Mouse (Mus musculus) liver, embryonic 14.5 days (tissue): ENCODE results near the gene Ephb4. TPM values are rescaled to one million over a fixed set of nuclear protein-coding genes. Genes with fewer than 3 reads are reported as not detected.

Source experiments
- ATAC-seq: fragments of 200-750 bp; cut with Nextera tagmentation; 2 replicates; pipeline ENCODE4 v1.8.0; 2017; ENCODE audit warnings: moderate number of reproducible peaks, mild to moderate bottlenecking, moderate library complexity; ENCODE audit not compliant: insufficient read depth
- DNase-seq, 3 experiments: peaks; one replicate each; pipeline ENCODE4 v3.0.0-alpha.2; 2012 to 2013; ENCODE audit warnings: low read depth in 3 of 3, low spot score in 3 of 3
- H3K27ac ChIP-seq: fragments of 300-500 bp; sonication (generic); 2 replicates; pipeline ENCODE4 v1.5.1; 2014; ENCODE audit warnings: moderate library complexity, mild to moderate bottlenecking, control low read depth, inconsistent platforms
- H3K27me3 ChIP-seq: fragments of 300-500 bp; sonication (generic); 2 replicates; pipeline ENCODE4 v1.6.1; 2014; ENCODE audit warnings: mild to moderate bottlenecking, low read length, moderate library complexity; ENCODE audit not compliant: control insufficient read depth, insufficient read depth
- H3K36me3 ChIP-seq: fragments of 300-500 bp; sonication (generic); replicated peaks from 2 replicates; pipeline ENCODE4 v1.6.1; 2014; ENCODE audit warnings: low read depth; ENCODE audit not compliant: control insufficient read depth, insufficient read depth
- H3K4me1 ChIP-seq, 2 experiments: fragments of 200-500 bp in 1 of 2; fragments of 300-500 bp in 1 of 2; sonication (generic) in 1 of 2; replicated peaks; 2 replicates each; pipeline ENCODE4 v1.6.1; 2012 to 2014; ENCODE audit warnings: antibody characterized with exemption in 1 of 2, inconsistent platforms in 1 of 2, low read length in 1 of 2; ENCODE audit not compliant: control insufficient read depth in 2 of 2, insufficient read depth in 2 of 2
- H3K4me2 ChIP-seq: fragments of 300-500 bp; sonication (generic); 2 replicates; pipeline ENCODE4 v1.6.1; 2014; ENCODE audit warnings: low read depth, mild to moderate bottlenecking, control low read depth, moderate library complexity
- H3K4me3 ChIP-seq, 2 experiments: fragments of 200-500 bp in 1 of 2; fragments of 300-500 bp in 1 of 2; sonication (generic) in 1 of 2; 2 replicates each; pipeline ENCODE4 v1.5.1; 2012 to 2014; ENCODE audit warnings: low read depth in 2 of 2, low read length in 2 of 2, mild to moderate bottlenecking in 2 of 2, control low read depth in 1 of 2, inconsistent platforms in 1 of 2, moderate library complexity in 1 of 2; ENCODE audit not compliant: insufficient read depth in 1 of 2
- H3K9ac ChIP-seq: fragments of 300-500 bp; sonication (generic); replicated peaks from 2 replicates; pipeline ENCODE4 v1.6.1; 2014; ENCODE audit warnings: mild to moderate bottlenecking, control low read depth, moderate library complexity
- H3K9me3 ChIP-seq: fragments of 300-500 bp; sonication (generic); 2 replicates; pipeline ENCODE4 v1.6.1; 2016; ENCODE audit warnings: low read length, mixed read lengths; ENCODE audit not compliant: control insufficient read depth
- CTCF ChIP-seq: IDR thresholded peaks from 2 replicates; pipeline ENCODE4 v1.5.1; 2016; ENCODE audit warnings: antibody characterized with exemption, low read depth, control low read depth
- EP300 ChIP-seq: IDR thresholded peaks from 2 replicates; pipeline ENCODE4 v1.6.1; 2016; ENCODE audit warnings: antibody characterized with exemption, low read depth
- WGBS: fragments of 180-500 bp; shearing (Covaris S2); extraction: QIAGEN DNeasy Blood & Tissue Kit; methylation state at CpG from one replicate; pipeline ENCODE4 v1.1.7; 2014; ENCODE audit not compliant: insufficient replicate concordance; 5-methylcytosine and 5-hydroxymethylcytosine counted together
- polyA plus RNA-seq, 2 experiments: library from polyadenylated mRNA; depleted of rRNA in 1 of 2; stranded (reverse) in 1 of 2; unstranded in 1 of 2; fragments of >200 nt; fragmentation: Nextera tagmentation in 1 of 2; extraction: Ambion mirVana in 1 of 2; gene quantifications; 2 replicates each; pipeline versions ENCODE4 v1.2.1 to v1.2.3; 2012 to 2014

Gene Ephb4
- polyA plus RNA-seq, 2 experiments: 5.7 to 7.8 TPM

DNA sequence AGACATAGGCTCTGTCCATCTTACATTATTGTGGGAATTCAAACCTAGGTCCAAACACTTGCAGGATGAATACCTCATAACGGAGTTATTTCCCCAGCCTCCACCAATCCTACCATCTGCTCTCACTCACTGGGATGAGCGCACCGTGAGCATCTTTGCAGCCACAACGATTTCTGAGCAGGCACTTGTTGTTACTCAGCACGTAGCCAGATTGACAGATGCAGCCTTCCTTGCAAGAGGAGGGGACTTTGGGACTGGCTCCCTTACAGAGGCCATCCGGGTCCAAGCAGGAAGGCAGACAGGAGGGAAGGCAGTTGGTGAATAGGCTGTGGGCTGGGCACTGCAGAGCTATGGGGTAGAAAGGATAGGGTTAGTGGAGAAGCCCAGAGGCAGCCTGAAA lies 59.5 kb downstream of the Ephb4 start:
- Histone ChIP-seq H3K4me2 (no peak overlapping the region), H3K9me3 (no peaks in the 10 kb centered on the region), H3K4me1 (peaks cover 0 to 9% of the 10 kb centered on the region in 2 experiments; a peak in 2 of 4 replicates), H3K4me3 (no peak overlapping the region), H3K36me3 (no peaks in the 10 kb centered on the region), H3K9ac (no peak overlapping the region), H3K27me3 (no peaks in the 10 kb centered on the region), H3K27ac (no peak overlapping the region)
- no peak for ATAC-seq
- DNase-seq: no peak
- WGBS: 65% methylated on average over 6 of the region's 6 CpGs
- TF ChIP-seq CTCF: no peak
- no peak for TF ChIP-seq EP300

GRCm38 (mm10) chr5:137410066-137410465 lies 60.2 kb downstream of the Ephb4 start:
- Histone ChIP-seq H3K27me3 (no peaks in the 10 kb centered on the region), H3K9me3 (no peaks in the 10 kb centered on the region), H3K4me1 (peaks cover 0 to 13% of the 10 kb centered on the region in 2 experiments; a peak in 2 of 4 replicates), H3K4me2 (no peak overlapping the region), H3K27ac (no peak overlapping the region), H3K9ac (no peak overlapping the region), H3K36me3 (no peaks in the 10 kb centered on the region), H3K4me3 (no peak overlapping the region)
- no peak for TF ChIP-seq CTCF
- TF ChIP-seq EP300: no peak
- DNase-seq: no peak
- 63% methylated on average over 3 of the region's 3 CpGs for WGBS
- ATAC-seq: no peak

- TF ChIP-seq EP300: no peak
- TF ChIP-seq CTCF: no peak
- H3K4me1 ChIP-seq: peaks cover 0 to 15% of the 10 kb centered on the region in 2 experiments; a peak in 2 of 4 replicates
- DNase-seq (no peak), ATAC-seq (no peak)
- no peak overlapping the region for H3K27ac ChIP-seq
- no peak overlapping the region for H3K4me2 ChIP-seq
- H3K9me3 ChIP-seq: no peaks in the 10 kb centered on the region
- H3K9ac ChIP-seq: no peak overlapping the region
- H3K36me3 ChIP-seq: no peaks in the 10 kb centered on the region
- no peaks in the 10 kb centered on the region for H3K27me3 ChIP-seq
- 76% methylated on average over 3 of the region's 3 CpGs for WGBS
- no peak overlapping the region for H3K4me3 ChIP-seq
Measured at GRCm38 (mm10) chr5:137410549-137410948, 60.6 kb downstream of the Ephb4 start.

- Histone ChIP-seq H3K4me1 (peaks cover 0 to 18% of the 10 kb centered on the region in 2 experiments; a peak in 2 of 4 replicates), H3K36me3 (no peaks in the 10 kb centered on the region), H3K27me3 (no peaks in the 10 kb centered on the region), H3K9ac (no peak overlapping the region), H3K27ac (no peak overlapping the region), H3K4me2 (no peak overlapping the region), H3K4me3 (no peak overlapping the region), H3K9me3 (no peaks in the 10 kb centered on the region)
- no peak for TF ChIP-seq CTCF
- no peak for TF ChIP-seq EP300
- DNase-seq (no peak), ATAC-seq (no peak)
- 50% methylated on average over 8 of the region's 8 CpGs for WGBS
Measured at GRCm38 (mm10) chr5:137411235-137411634, 61.3 kb downstream of the Ephb4 start.

- Histone ChIP-seq H3K4me3 (no peak overlapping the region), H3K27ac (no peak overlapping the region), H3K27me3 (no peaks in the 10 kb centered on the region), H3K4me1 (peaks cover 0 to 19% of the 10 kb centered on the region in 2 experiments; a peak in 2 of 4 replicates), H3K36me3 (no peaks in the 10 kb centered on the region), H3K4me2 (no peak overlapping the region), H3K9ac (no peak overlapping the region), H3K9me3 (no peaks in the 10 kb centered on the region)
- ATAC-seq (peak; percentile 58; the same call in 1 of the 2 replicates), DNase-seq (peak in 2 of 3 experiments; percentile 11 to 13)
- TF ChIP-seq CTCF: no peak
- no peak for TF ChIP-seq EP300
- 11% methylated on average over 5 of the region's 5 CpGs for WGBS
Measured at GRCm38 (mm10) chr5:137414253-137414652, 64.3 kb downstream of the Ephb4 start.
